Mouse (Mus musculus) gastrocnemius, adult 2 months (tissue): ENCODE measurements around the gene Snhg11. TPM values are rescaled to one million over a fixed set of nuclear protein-coding genes. Genes with fewer than 3 reads are reported as not detected.

Experiments
- DNase-seq: peaks from one replicate; pipeline ENCODE4 v3.0.0; 2022
- H3K27ac ChIP-seq: fragments of 200-600 bp; 2 replicates; pipeline ENCODE4 v1.8.1; 2022; ENCODE audit warnings: mild to moderate bottlenecking
- H3K4me3 ChIP-seq: fragments of 200-600 bp; 2 replicates; pipeline ENCODE4 v1.8.1; 2022; ENCODE audit warnings: mild to moderate bottlenecking, moderate library complexity
- CTCF ChIP-seq: fragments of 200-600 bp; IDR thresholded peaks from 2 replicates; pipeline ENCODE4 v1.8.1; 2022; ENCODE audit warnings: antibody characterized with exemption, mild to moderate bottlenecking, moderate library complexity
- intact Hi-C: fragments of 180-260 bp; cut with DNase I; formaldehyde crosslinking; loops from one replicate; pipeline ENCODE4 v1.15.1; 2025
- total RNA-seq, 2 experiments: library from RNA; stranded (reverse); gene quantifications; 2 replicates each; pipeline ENCODE4 v1.2.3; 2021

The Snhg11 gene
- total RNA-seq, 2 experiments from 2014 or later = 0.17 TPM; not detected in 1

DNA sequence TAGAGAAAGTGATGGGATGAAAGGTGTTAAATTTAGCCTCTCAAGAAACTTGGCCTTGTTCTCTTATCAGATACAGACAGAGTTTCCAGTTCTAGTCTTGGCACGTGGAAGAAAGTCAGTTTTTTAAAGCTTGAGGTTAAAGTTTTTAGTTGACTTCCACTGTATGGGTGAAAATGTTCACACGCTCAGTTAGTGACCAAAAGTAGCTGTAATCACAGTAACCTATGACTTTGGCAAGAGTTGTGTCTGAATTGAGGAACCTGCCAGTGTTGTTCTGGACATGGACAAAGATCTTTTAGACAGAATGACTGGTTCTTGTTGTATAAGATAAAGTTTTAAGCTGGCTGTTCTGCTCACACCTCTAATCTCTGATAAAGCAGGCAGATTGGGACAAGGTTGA is 37.8 kb downstream of the Snhg11 start:
- H3K4me3 ChIP-seq = no peak overlapping the region
- intact Hi-C loops = no loop called here
- TF ChIP-seq CTCF = no peak
- H3K27ac ChIP-seq = peak overlapping the region; percentile 3; the same call in 1 of the 2 replicates
- DNase-seq = no peak

DNA sequence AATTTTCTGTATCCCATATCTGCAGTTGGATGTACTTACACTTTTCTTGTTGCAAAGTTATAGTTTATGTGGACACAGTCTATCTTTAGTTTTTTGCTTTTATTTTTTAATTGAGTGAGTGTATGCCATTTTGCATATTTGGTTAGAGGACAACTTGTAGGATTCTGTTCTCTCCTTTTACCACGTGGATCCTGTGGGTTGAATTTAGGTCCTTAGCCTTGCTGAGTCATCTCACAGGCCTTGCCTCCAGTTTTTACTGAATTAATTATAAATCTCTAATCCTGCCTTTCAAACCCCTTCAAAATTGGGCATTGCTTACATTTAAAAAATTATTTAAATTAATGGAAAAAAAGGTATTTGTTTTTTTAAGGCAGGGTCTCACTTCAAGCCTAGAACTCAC is 40.4 kb downstream of the Snhg11 start:
- no peak for DNase-seq
- H3K4me3 ChIP-seq = no peak overlapping the region
- H3K27ac ChIP-seq = peak overlapping the region; percentile 24
- TF ChIP-seq CTCF = no peak
- intact Hi-C loops = no loop called here

GRCm38 (mm10) chr2:158418663-158419062 is 43.2 kb downstream of the Snhg11 start:
- intact Hi-C loops = no loop called here
- Histone ChIP-seq H3K27ac (no peak overlapping the region; the same call in 1 of the 2 replicates), H3K4me3 (no peak overlapping the region)
- no peak for DNase-seq
- TF ChIP-seq CTCF = no peak

Other genes starting within 250 kb of the Snhg11 start
- 10 to 100 TPM; 44.2 to 55.4 TPM for gene Tgm2, start 229.2 kb upstream of the Snhg11 start, total RNA-seq
- 1 to 10 TPM; 1.2 to 2.2 TPM for gene D630003M21Rik, start 146.4 kb upstream of the Snhg11 start, total RNA-seq
- not detected for gene Bpi, start 117.5 kb upstream of the Snhg11 start, total RNA-seq
- gene Lbp, start 69.1 kb upstream of the Snhg11 start, total RNA-seq = 1 to 10 TPM; 5.2 to 7.1 TPM
- gene Ralgapb, start 34.2 kb downstream of the Snhg11 start, total RNA-seq = 10 to 100 TPM; 27.9 to 38.2 TPM
- 1 to 10 TPM; 3.1 to 5.5 TPM for gene Adig, start 127.0 kb downstream of the Snhg11 start, total RNA-seq
- under 1 TPM in 1 of 2 experiments, not detected in 1; 0.14 TPM for gene Arhgap40, start 137.2 kb downstream of the Snhg11 start, total RNA-seq
- not detected for gene Slc32a1, start 235.1 kb downstream of the Snhg11 start, total RNA-seq
- 1 to 10 TPM; 4.2 to 4.8 TPM for gene Actr5, start 249.2 kb downstream of the Snhg11 start, total RNA-seq